Mouse (Mus musculus) testis, adult 2 months (tissue): ENCODE data around the gene Tfdp2. TPM values are rescaled to one million over a fixed set of nuclear protein-coding genes. Genes with fewer than 3 reads are reported as not detected.

Experiments used
- H3K27ac ChIP-seq: fragments of 200-500 bp; 2 replicates; pipeline ENCODE4 v1.5.1; 2012; ENCODE audit warnings: low read depth, low read length; ENCODE audit not compliant: control insufficient read depth, insufficient read depth
- H3K27me3 ChIP-seq: fragments of 200-500 bp; 2 replicates; pipeline ENCODE4 v1.6.1; 2012; ENCODE audit warnings: mild to moderate bottlenecking, low read length, moderate library complexity; ENCODE audit not compliant: control insufficient read depth, insufficient read depth
- H3K36me3 ChIP-seq: fragments of 200-500 bp; 2 replicates; pipeline ENCODE4 v1.6.1; 2012; ENCODE audit warnings: mild to moderate bottlenecking, low read length; ENCODE audit not compliant: control insufficient read depth, insufficient read depth
- H3K4me1 ChIP-seq: fragments of 200-500 bp; 2 replicates; pipeline ENCODE4 v1.6.1; 2012; ENCODE audit warnings: low read length; ENCODE audit not compliant: control insufficient read depth, insufficient read depth
- H3K4me3 ChIP-seq: fragments of 200-500 bp; 2 replicates; pipeline ENCODE4 v1.5.1; 2012; ENCODE audit warnings: low read depth, mild to moderate bottlenecking, low read length, moderate library complexity, mixed read lengths; ENCODE audit not compliant: control insufficient read depth
- CTCF ChIP-seq: fragments of 200-500 bp; IDR thresholded peaks from 2 replicates; pipeline ENCODE4 v1.5.1; 2012; ENCODE audit warnings: low read depth, mild to moderate bottlenecking, inconsistent platforms, low read length, moderate library complexity; ENCODE audit not compliant: control insufficient read depth, insufficient read depth, insufficient replicate concordance
- POLR2A ChIP-seq: fragments of 200-500 bp; IDR thresholded peaks from 2 replicates; pipeline ENCODE4 v1.6.1; 2012; ENCODE audit warnings: low read depth, mild to moderate bottlenecking, inconsistent platforms, low read length, moderate library complexity; ENCODE audit not compliant: control insufficient read depth
- polyA plus RNA-seq: library from polyadenylated mRNA; depleted of rRNA; stranded (reverse); fragments of >200 nt; gene quantifications from 2 replicates; pipeline ENCODE4 v1.2.3, GENCODE M21; 2012

The Tfdp2 gene
- polyA plus RNA-seq, 1 experiment, result 5.9 TPM

DNA sequence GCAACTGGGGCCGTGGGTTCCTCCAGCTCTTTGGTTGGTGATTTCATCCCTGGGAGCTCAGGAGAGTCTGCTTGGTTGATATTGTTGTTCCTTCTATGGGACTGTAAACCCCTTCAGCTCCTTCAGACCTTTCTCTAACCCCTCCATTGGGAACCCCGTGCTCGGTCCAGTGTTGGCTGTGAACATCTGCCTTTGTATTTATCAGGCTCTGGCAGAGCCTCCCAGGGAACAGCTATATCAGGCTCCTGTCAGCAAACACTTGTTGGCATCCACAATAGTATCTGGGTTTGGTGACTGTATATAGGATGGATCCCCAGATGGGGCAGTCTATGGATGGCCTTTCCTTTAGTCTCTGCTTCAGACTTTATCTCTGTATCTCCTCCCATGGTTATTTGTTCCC, 116.0 kb downstream of the Tfdp2 start:
- no peaks in the 10 kb centered on the region for H3K4me1 ChIP-seq
- H3K27ac ChIP-seq, result no peak overlapping the region
- no peaks in the 10 kb centered on the region for H3K27me3 ChIP-seq
- TF ChIP-seq POLR2A (no peak), CTCF (no peak)
- no peak overlapping the region for H3K4me3 ChIP-seq
- H3K36me3 ChIP-seq, result no peaks in the 10 kb centered on the region; the same call in 1 of the 2 replicates

DNA sequence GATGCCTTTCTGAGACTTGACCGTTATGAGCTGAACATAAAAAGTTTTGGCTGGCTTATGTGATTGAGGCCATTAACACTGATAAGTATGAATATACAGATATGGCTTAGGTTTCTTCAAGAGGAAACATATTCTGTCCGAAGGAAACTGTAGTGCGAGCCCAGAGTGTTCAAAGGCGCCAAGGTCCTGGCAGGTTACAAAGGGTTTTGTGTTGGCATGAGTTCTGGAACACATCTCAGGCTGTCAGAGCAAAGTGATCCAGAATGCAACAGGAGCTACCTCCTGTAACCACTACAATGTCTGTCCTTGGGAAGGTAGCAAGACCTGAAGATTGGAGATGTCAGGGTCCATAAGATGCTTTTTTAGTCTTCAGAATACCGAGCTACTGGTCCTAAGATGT, 123.3 kb downstream of the Tfdp2 start:
- H3K4me3 ChIP-seq, result no peak overlapping the region
- H3K27ac ChIP-seq, result no peak overlapping the region
- TF ChIP-seq POLR2A (no peak), CTCF (no peak)
- no peaks in the 10 kb centered on the region for H3K27me3 ChIP-seq
- H3K36me3 ChIP-seq, result no peaks in the 10 kb centered on the region
- H3K4me1 ChIP-seq, result no peaks in the 10 kb centered on the region

DNA sequence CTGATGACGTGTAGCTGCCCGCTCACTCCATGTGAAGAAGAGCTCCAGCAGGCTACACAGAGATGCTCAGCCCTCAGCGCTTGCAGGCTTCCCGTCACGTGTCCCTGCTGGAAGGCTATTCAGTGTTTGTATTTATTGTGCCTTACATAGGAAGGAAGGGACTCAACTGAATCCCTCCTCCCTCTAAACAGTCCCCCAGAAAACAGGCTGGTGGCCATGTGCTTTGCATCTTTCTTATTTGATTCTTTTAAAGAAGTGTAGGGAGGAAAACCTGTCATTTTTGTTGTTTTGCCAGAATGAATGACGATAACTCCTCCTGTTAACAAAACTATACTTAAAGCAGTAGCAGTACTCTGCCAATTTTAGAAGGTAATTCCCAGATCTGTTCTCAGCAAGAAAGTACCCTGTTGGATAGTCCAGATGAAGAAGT, 124.5 kb downstream of the Tfdp2 start:
- TF ChIP-seq POLR2A (no peak), CTCF (no peak)
- Histone ChIP-seq H3K27me3 (no peaks in the 10 kb centered on the region), H3K27ac (no peak overlapping the region), H3K4me1 (no peaks in the 10 kb centered on the region), H3K4me3 (no peak overlapping the region), H3K36me3 (no peaks in the 10 kb centered on the region)

DNA sequence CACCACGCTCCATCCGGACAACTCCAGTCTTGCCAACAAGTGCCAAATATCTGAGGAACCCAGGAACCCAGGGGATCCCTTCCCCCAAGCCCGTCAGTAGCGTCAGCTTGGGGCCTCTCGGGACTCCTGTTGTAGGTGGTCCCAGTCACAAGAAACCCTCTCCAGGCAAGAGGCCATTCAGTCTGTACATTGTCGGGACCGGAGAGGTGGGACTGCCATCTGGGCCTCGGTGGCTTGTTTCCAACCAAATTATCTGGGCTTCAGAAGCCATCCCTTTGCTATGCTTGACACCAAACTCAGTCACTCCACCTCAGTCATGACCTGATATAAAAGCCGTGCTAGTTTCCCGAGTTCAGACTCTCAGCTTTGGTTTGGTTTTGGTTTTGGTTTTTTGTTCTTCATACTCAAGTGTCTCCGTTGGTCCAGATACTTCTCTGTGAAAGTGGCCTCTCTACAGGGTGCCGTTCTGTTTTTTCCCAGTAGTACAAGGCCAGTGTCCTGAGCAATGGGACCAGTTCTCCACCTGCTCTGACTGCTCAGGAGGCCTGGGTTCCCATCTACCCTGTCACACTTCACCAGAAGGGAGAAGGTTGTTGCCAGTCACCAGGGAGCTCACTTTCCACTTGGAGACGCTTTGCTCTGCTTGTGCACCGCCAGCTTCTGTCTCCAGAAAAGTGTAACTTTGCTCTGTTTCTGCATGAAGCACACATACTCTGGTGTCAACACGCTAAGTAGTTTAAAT, 126.5 kb downstream of the Tfdp2 start:
- TF ChIP-seq POLR2A (no peak), CTCF (no peak)
- H3K27ac ChIP-seq, result no peak overlapping the region
- H3K36me3 ChIP-seq, result no peaks in the 10 kb centered on the region
- no peaks in the 10 kb centered on the region; the same call in 1 of the 2 replicates for H3K4me1 ChIP-seq
- no peaks in the 10 kb centered on the region for H3K27me3 ChIP-seq
- H3K4me3 ChIP-seq, result no peak overlapping the region

DNA sequence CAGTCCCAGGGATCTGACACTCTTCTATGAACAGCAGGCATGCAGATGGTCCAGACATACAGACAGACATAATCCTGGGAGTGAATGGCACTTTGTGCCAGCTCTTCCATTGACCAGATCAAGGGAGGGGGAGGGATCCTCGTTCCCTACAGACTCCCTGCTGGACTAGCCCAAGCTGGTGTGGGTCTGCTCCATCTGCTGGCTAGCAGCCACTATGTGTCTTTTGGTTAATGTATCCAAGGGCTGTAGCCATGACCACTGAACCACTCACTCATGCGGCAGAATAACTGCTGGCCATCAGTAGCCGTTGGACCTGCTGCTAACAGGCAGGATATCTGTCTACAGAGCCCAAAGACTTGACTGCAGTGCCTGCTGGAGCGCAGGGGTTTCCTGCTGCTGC, 128.4 kb downstream of the Tfdp2 start:
- Histone ChIP-seq H3K4me1 (no peaks in the 10 kb centered on the region; the same call in 1 of the 2 replicates), H3K4me3 (no peak overlapping the region), H3K27ac (no peak overlapping the region), H3K36me3 (no peaks in the 10 kb centered on the region), H3K27me3 (no peaks in the 10 kb centered on the region)
- no peak for TF ChIP-seq POLR2A
- no peak for TF ChIP-seq CTCF

DNA sequence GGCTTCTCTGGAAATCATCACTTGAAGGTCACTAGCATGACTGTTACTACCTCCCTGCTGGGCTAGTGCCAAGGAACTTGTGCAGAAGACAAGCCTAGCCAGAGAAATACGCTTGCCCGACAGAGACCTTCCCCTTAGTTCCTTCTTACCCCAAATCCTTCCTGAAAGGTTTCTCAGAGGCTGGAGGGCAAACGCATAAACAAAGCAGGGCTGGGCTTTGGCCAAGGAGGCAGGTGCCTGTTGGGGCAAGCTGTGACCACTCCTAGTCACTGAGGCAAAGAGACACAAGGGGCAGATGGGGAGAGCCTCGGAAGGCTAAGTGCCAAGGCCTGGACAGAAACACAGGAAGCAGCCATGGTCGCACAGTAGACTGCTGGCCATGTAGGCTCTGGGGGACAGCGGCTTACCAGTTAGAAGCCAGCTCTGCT, 130.4 kb downstream of the Tfdp2 start:
- TF ChIP-seq CTCF (no peak), POLR2A (no peak)
- no peak overlapping the region for H3K27ac ChIP-seq
- H3K4me1 ChIP-seq, result no peaks in the 10 kb centered on the region; the same call in 1 of the 2 replicates
- no peaks in the 10 kb centered on the region for H3K27me3 ChIP-seq
- no peak overlapping the region for H3K4me3 ChIP-seq
- H3K36me3 ChIP-seq, result no peaks in the 10 kb centered on the region

DNA sequence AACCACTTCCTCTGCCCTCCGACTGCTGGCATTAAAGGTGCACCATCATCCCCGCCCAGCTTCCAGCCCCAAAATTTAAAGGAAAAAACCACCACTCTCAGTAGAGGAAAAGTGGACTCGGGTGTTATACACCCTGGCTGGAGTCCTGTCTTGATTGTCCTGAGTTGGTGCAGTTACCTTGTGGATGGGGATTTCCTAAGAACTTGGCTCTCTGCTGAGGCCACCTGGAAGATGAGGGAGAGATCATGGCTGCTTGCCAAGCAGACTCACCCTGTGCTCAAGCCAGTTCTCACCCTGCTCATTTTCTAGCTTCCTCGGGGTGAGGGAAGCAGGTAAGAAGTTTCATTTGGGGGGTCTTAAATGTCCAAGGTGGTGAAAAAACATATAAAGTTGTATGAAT, 132.2 kb downstream of the Tfdp2 start:
- Histone ChIP-seq H3K4me3 (no peak overlapping the region), H3K36me3 (no peaks in the 10 kb centered on the region), H3K27me3 (no peaks in the 10 kb centered on the region), H3K27ac (no peak overlapping the region), H3K4me1 (no peaks in the 10 kb centered on the region; the same call in 1 of the 2 replicates)
- TF ChIP-seq CTCF (no peak), POLR2A (no peak)
